Mouse (Mus musculus) 3T3-L1 (cell line): Measurements from ENCODE around the gene Rai14.
"Not testable (repeated sequence)": the region's sequence is repeated elsewhere in the genome, so short reads cannot be mapped to it uniquely, and the experiment has no call there.

Source experiments
- DNase-seq: peaks from one replicate; pipeline ENCODE4 v3.0.0-alpha.2; 2015; ENCODE audit warnings: low read depth, low spot score

The Rai14 gene

DNA sequence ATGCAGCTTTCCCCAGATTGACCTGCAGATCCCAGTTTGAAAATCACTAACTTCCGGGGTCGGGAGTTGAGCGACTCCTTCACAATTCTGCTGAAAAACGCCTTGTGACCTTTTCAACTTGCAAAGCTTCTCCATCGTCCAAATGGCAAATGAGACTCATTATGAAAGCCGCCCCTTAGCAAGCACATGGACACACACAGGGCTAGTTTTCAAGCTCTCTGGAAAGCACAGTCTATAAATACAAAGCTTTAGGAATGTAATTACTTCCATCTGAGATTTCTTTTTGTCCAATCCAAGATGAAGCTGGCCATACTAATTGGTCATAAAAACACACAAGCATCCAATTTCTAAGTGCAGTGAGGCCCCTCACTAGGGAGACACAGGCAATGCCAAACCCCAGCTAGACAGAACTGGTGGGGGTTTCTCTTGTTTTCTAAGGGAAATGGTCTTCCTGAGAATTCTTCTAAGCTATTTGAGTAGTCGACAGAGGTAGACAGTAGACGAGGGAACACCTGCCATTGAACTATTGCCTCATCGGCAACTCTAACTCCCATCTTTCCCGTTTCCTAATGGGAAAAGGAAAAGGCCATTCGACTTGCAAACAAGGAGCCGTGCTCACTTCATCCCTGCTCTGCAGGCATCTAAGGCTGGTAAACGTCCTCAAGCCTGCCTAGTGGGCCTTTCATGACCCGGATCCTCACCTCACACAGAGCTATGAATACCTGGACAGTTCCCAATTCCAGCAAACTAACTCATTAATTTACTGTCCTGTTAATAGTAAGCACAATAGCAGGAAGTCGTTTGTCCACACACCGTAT lies 173.9 kb downstream of the Rai14 start:
- DNase-seq = no peak

DNA sequence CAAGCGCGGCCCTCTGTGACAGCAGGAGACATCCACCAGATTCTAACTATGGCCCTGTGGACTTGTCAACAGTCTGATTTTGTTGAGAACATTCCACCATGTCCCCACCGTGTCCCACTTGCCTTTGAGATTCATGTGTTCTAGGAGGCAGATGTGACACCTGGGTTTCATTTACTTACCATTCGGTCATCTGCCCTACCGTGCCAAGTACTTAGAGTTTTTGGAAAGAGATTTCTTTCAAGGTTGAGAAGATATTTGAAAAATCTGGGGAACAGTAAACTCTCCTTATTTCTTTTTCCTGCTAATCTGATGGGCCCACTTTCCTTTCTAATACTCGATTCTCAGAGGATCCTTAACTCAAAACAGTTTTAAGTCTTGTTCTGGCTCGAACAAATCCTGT lies 178.5 kb downstream of the Rai14 start:
- DNase-seq = no peak

DNA sequence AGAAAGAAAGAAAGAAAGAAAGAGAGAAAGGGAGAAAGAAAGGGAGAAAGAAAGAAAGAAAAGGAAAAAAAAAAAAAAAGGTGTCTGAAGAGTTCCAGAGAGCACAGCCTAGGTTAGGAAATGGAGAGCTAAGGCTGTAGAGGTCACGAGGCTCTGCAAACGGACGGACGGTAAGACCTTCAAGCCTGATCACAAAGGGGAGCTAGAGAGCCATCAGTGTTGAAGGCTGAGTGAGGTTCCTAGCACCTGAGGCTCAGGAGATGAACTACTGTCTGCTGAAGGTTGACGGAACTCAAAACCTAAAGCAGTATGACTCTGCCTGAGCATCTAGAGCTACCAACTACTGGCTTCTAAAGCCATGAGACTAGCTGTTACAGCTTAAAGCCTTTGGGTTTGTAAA lies 179.8 kb downstream of the Rai14 start:
- DNase-seq = no peak

DNA sequence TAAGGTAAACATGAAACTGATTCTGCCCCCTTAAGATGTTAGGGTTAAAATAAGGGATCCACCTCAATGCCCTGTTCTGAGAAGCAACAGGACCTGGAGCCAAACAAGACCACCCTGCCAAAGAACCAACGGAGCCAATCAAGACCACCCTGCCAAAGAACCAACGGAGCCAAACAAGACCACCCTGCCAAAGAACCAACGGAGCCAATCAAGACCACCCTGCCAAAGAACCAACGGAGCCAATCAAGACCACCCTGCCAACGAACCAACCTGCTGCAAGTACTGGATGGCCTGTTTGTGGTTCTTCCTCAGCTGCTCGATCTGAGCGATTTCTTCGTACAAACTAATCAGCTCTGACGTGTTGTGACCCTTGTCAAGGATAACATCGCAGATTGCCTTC lies 181.1 kb downstream of the Rai14 start:
- not testable (repeated sequence) for DNase-seq

DNA sequence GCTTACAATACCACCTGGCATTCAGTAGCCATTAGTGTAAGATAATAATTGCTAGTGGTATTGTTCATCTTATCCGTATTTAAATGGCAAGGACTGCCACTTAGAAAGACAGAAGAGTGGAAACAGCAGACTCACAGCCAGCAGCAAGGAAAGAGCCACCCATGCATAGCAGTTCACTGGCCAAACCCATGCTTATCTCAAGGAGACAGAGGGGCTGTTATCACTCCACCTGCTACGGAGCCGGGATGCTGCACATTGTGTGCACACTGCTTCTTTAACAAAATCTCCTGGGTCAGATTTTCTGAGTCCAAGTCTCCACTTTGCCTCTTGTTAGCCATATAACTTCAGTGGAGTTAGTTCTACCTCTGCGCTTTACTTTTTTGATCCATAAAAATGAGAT lies 183.1 kb downstream of the Rai14 start:
- DNase-seq = no peak

DNA sequence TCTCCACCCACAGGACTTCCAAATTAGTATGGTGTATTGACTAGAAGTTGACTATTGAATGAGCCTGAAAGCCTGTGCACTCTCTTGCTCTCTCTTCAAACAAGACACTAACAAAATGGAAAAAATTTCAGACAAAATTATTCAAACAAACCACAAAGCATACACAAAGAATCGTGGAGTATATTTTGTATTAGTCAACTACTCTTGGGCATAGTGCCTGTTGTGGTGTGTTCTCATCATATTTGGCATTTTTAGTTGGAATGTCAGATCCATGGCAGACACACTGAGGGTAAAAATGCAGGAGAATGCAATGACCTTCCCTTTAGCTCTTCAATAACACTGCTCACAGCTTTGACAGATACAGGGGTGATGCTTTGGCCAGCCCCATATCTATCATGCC lies 188.5 kb downstream of the Rai14 start:
- peak; percentile 88 for DNase-seq
